9 mouse cellular contexts compared by ENCODE assay signal in genomic region chr11:55031991-55032280, GRCm38 (mm10). TPM values are rescaled to one million over a fixed set of nuclear protein-coding genes. Genes with fewer than 3 reads are reported as not detected.
DNase-seq lines count a peak whose midpoint lies in the region; ATAC-seq and TF ChIP-seq lines count a peak whose summit lies in the region.
"Had no signal": no experiment of that assay in that cellular context is flagged by ENCODE, and none has a peak within 500 bp of the region (broad histone marks: within the 10 kb centered on the region; RNA-seq: fewer than 3 reads in every experiment).

No protein-coding gene starts in this region.

- no peak for ATAC-seq in kidney, postnatal 0 days (replicated peaks; ENCODE audit: low FRiP score, low read depth)
- ATAC-seq in intestine, postnatal 0 days: no peak
- no peak for ATAC-seq in neural tube, embryonic 12.5 days (ENCODE audit: low FRiP score, low read depth)
- ATAC-seq in frontal cortex, adult (ENCODE audit: low TSS enrichment): no peak

- intact Hi-C loops in left cerebral cortex, postnatal 10 days (cut with DNase I): no loop called here
- intact Hi-C loops in left cerebral cortex, postnatal 25 days (cut with DNase I): no loop called here

- peak overlapping the region; percentile 71 for H3K9ac ChIP-seq in kidney, postnatal 0 days (ENCODE audit: low read depth, low read length)
- H3K9ac ChIP-seq in intestine, postnatal 0 days (ENCODE audit: low read depth, low read length): no peak overlapping the region
- H3K9ac ChIP-seq in neural tube, embryonic 12.5 days: 0 out of 2 replicates have a peak overlapping the region, but pooled peaks have one; percentile 35

- no peaks in the 10 kb centered on the region for H3K9me3 ChIP-seq in kidney, postnatal 0 days (replicated peaks; ENCODE audit: low read length)
- H3K9me3 ChIP-seq in intestine, postnatal 0 days (ENCODE audit: control insufficient read depth): no peaks in the 10 kb centered on the region
- H3K9me3 ChIP-seq in neural tube, embryonic 12.5 days: no peaks in the 10 kb centered on the region

- H3K4me1 ChIP-seq in kidney, postnatal 0 days (replicated peaks; ENCODE audit: insufficient read depth, low read length): peaks cover 22% of the 10 kb centered on the region
- H3K4me1 ChIP-seq in embryonic fibroblast, embryonic 13.5 days (ENCODE audit: control insufficient read depth, insufficient read depth, low read length): peaks cover 20% of the 10 kb centered on the region
- peaks cover 17% of the 10 kb centered on the region for H3K4me1 ChIP-seq in intestine, postnatal 0 days (replicated peaks; ENCODE audit: control insufficient read depth, insufficient read depth, low read length)
- H3K4me1 ChIP-seq in neural tube, embryonic 12.5 days: peaks cover 26% of the 10 kb centered on the region

- H3K36me3 ChIP-seq in kidney, postnatal 0 days (ENCODE audit: insufficient read depth, low read length): no peaks in the 10 kb centered on the region
- no peaks in the 10 kb centered on the region for H3K36me3 ChIP-seq in intestine, postnatal 0 days (ENCODE audit: control insufficient read depth, insufficient read depth)
- H3K36me3 ChIP-seq in neural tube, embryonic 12.5 days: no peaks in the 10 kb centered on the region

- peak; percentile 59 for DNase-seq in kidney, postnatal 0 days (ENCODE audit: low spot score)
- no peak for DNase-seq in kidney, adult 8-10 months
- no peak for DNase-seq in left cerebral cortex, postnatal 10 days (ENCODE audit: extremely low spot score in 1 of 2, low spot score in 2 of 2)
- no peak for DNase-seq in left cerebral cortex, postnatal 25 days (ENCODE audit: low spot score in 2 of 2)
- DNase-seq: kidney, adult 11 months had no signal

- no peak for TF ChIP-seq CTCF in kidney, postnatal 0 days (IDR thresholded peaks at IDR 0.05; ENCODE audit: low read depth)
- no peak for TF ChIP-seq CTCF in embryonic fibroblast, embryonic 13.5 days (IDR thresholded peaks at IDR 0.05; ENCODE audit: borderline replicate concordance, insufficient read depth, low read length)
- no peak for TF ChIP-seq CTCF in intestine, postnatal 0 days (IDR thresholded peaks at IDR 0.05; ENCODE audit: low read depth)

- peak overlapping the region; percentile 91 for H3K4me2 ChIP-seq in kidney, postnatal 0 days (ENCODE audit: low read length)
- H3K4me2 ChIP-seq in intestine, postnatal 0 days (replicated peaks; ENCODE audit: low read depth): peak overlapping the region; percentile 82
- H3K4me2 ChIP-seq in neural tube, embryonic 12.5 days (replicated peaks): peak overlapping the region; percentile 93

- peak overlapping the region; percentile 59 for H3K4me3 ChIP-seq in kidney, postnatal 0 days (replicated peaks; ENCODE audit: low read depth, low read length)
- peak overlapping the region; percentile 84 for H3K4me3 ChIP-seq in embryonic fibroblast, embryonic 13.5 days (ENCODE audit: insufficient read depth, low read length)
- peak overlapping the region; percentile 59 for H3K4me3 ChIP-seq in intestine, postnatal 0 days (ENCODE audit: low read depth, low read length)
- peak overlapping the region; percentile 55 for H3K4me3 ChIP-seq in neural tube, embryonic 12.5 days

- peak; percentile 21; the same call in 1 of the 2 replicates for TF ChIP-seq POLR2A in embryonic fibroblast, embryonic 13.5 days (IDR thresholded peaks at IDR 0.05; ENCODE audit: low read depth, low read length)

- peak overlapping the region; percentile 80 for H3K27ac ChIP-seq in kidney, postnatal 0 days
- H3K27ac ChIP-seq in embryonic fibroblast, embryonic 13.5 days (ENCODE audit: insufficient read depth, low read length): peak overlapping the region; percentile 64
- peak overlapping the region; percentile 58 for H3K27ac ChIP-seq in intestine, postnatal 0 days (ENCODE audit: low read depth, low read length)
- H3K27ac ChIP-seq in neural tube, embryonic 12.5 days: no peak overlapping the region

- no peaks in the 10 kb centered on the region for H3K27me3 ChIP-seq in kidney, postnatal 0 days (ENCODE audit: insufficient read depth, low read length)
- no peaks in the 10 kb centered on the region; the same call in 1 of the 2 replicates for H3K27me3 ChIP-seq in intestine, postnatal 0 days (replicated peaks; ENCODE audit: control insufficient read depth, insufficient read depth, low read length)
- H3K27me3 ChIP-seq in neural tube, embryonic 12.5 days (replicated peaks): peaks cover 19% of the 10 kb centered on the region; the same call in 1 of the 2 replicates

- 21% methylated on average over 3 of the region's 4 CpGs for WGBS in kidney, postnatal 0 days
- WGBS in intestine, postnatal 0 days: 53% methylated on average over 1 of the region's 4 CpGs
- WGBS in neural tube, embryonic 12.5 days: 38% methylated on average over 1 of the region's 4 CpGs

RNA-seq across cellular contexts. Expression of gene Anxa6, which starts 1.3 kb away (rescaled TPM):
- polyA plus RNA-seq in kidney, postnatal 0 days (2015; fragmentation: Nextera tagmentation; extraction: Ambion mirVana): 146 and 176 TPM in 2 replicates
- polyA plus RNA-seq in embryonic fibroblast, embryonic 13.5 days (2011; ENCODE audit: insufficient read length, low read depth, missing spikeins): 288 and 364 TPM in 2 replicates
- polyA plus RNA-seq in intestine, postnatal 0 days (2015; fragmentation: Nextera tagmentation; extraction: Ambion mirVana): 86.9 and 89.2 TPM in 2 replicates
- polyA plus RNA-seq in neural tube, embryonic 12.5 days (2016; fragmentation: Nextera tagmentation; extraction: Ambion mirVana): 91.8 and 93.2 TPM in 2 replicates
- total RNA-seq in left cerebral cortex, postnatal 10 days (2021): 10 to 100 TPM; 82.6 to 85.7 TPM
- 10 to 100 TPM; 81.1 to 89.5 TPM for total RNA-seq in left cerebral cortex, postnatal 25 days (2021)

RNA-seq across cellular contexts. Expression of gene Ccdc69, which starts 46.0 kb away (rescaled TPM):
- polyA plus RNA-seq in kidney, postnatal 0 days (2015; fragmentation: Nextera tagmentation; extraction: Ambion mirVana): 2.4 and 2.5 TPM in 2 replicates
- polyA plus RNA-seq in embryonic fibroblast, embryonic 13.5 days (2011; ENCODE audit: insufficient read length, low read depth, missing spikeins): 0.43 and 0.61 TPM in 2 replicates
- 3.5 and 4.2 TPM in 2 replicates for polyA plus RNA-seq in intestine, postnatal 0 days (2015; fragmentation: Nextera tagmentation; extraction: Ambion mirVana)
- polyA plus RNA-seq in neural tube, embryonic 12.5 days (2016; fragmentation: Nextera tagmentation; extraction: Ambion mirVana): 0.28 and 0.41 TPM in 2 replicates
- total RNA-seq in left cerebral cortex, postnatal 10 days (2021): under 1 TPM; 0.36 to 0.56 TPM
- total RNA-seq in left cerebral cortex, postnatal 25 days (2021): under 1 TPM; 0.32 to 0.37 TPM
